Mouse (Mus musculus): ENCODE data around the gene Lrrc7. TPM values are rescaled to one million over a fixed set of nuclear protein-coding genes. Genes with fewer than 3 reads are reported as not detected.

Gene Lrrc7
- not detected for polyA plus RNA-seq (2014; fragmentation: Illumina TruSeq; extraction: RNeasy Lipid Tissue Mini Kit (QIAGEN cat#74804); ENCODE audit: low read depth, low replicate concordance)

GRCm38 (mm10) chr3:158561987-158562360 is at the start of gene Lrrc7:
Lrrc7 (minus strand) TSS chr3:158562221.

GRCm38 (mm10) chr3:158036329-158036988 is 525.6 kb downstream of the Lrrc7 start, which contains the start of the genes Srsf11 and Lrrc40:
Srsf11 (minus strand) TSS chr3:158036639.
Lrrc40 (plus strand) TSS chr3:158036662.

Data from adipose tissue, adult 10 weeks (tissue).